Comparison of ENCODE assay signal across 23 mouse cellular contexts in genomic region chr4:47499121-47499545, GRCm38 (mm10). TPM values are rescaled to one million over a fixed set of nuclear protein-coding genes. Genes with fewer than 3 reads are reported as not detected.
DNase-seq lines count a peak whose midpoint lies in the region; ATAC-seq and TF ChIP-seq lines count a peak whose summit lies in the region.
"Had no signal": no experiment of that assay in that cellular context is flagged by ENCODE, and none has a peak within 500 bp of the region (broad histone marks: within the 10 kb centered on the region; RNA-seq: fewer than 3 reads in every experiment).

No protein-coding gene starts in this region.

- TF ChIP-seq CTCF in thymus, adult 2 months (IDR thresholded peaks at IDR 0.05; ENCODE audit: borderline replicate concordance, control insufficient read depth, extremely low read depth, insufficient read depth, low read length, poor library complexity) = no peak

- no peaks in the 10 kb centered on the region for H3K36me3 ChIP-seq in neural tube, embryonic 15.5 days
- no peaks in the 10 kb centered on the region for H3K36me3 ChIP-seq in thymus, adult 2 months (ENCODE audit: control insufficient read depth, insufficient read depth, low read length)
- H3K36me3 ChIP-seq in forebrain, embryonic 15.5 days = no peaks in the 10 kb centered on the region
- H3K36me3 ChIP-seq: forebrain, embryonic 10.5 days; limb, embryonic 12.5 days; midbrain, embryonic 10.5 days had no signal

- WGBS in neural tube, embryonic 15.5 days = 71% methylated on average over 10 of the region's 10 CpGs
- 91% methylated on average over 10 of the region's 10 CpGs for WGBS in thymus, adult 2 months
- WGBS in forebrain, embryonic 15.5 days = 86% methylated on average over 10 of the region's 10 CpGs

- no peak overlapping the region for H3K4me3 ChIP-seq in neural tube, embryonic 15.5 days (replicated peaks)
- no peak overlapping the region for H3K4me3 ChIP-seq in thymus, adult 2 months (ENCODE audit: control insufficient read depth, insufficient read depth, low read length)
- H3K4me3 ChIP-seq in forebrain, embryonic 15.5 days = no peak overlapping the region
- H3K4me3 ChIP-seq: forebrain, embryonic 10.5 days; limb, embryonic 12.5 days; midbrain, embryonic 10.5 days had no signal

- H3K27ac ChIP-seq in neural tube, embryonic 15.5 days (replicated peaks) = no peak overlapping the region
- H3K27ac ChIP-seq in thymus, adult 2 months (ENCODE audit: control insufficient read depth, insufficient read depth, low read length) = no peak overlapping the region
- H3K27ac ChIP-seq in forebrain, embryonic 15.5 days (replicated peaks) = no peak overlapping the region
- H3K27ac ChIP-seq: forebrain, embryonic 10.5 days; hindbrain, postnatal 0 days; kidney, postnatal 0 days; limb, embryonic 12.5 days; macrophage; midbrain, embryonic 10.5 days had no signal

- ATAC-seq in neural tube, embryonic 15.5 days (ENCODE audit: low FRiP score) = 0 out of 2 replicates have a peak, but pooled peaks have one; percentile 46
- no peak for ATAC-seq in forebrain, embryonic 15.5 days (replicated peaks)
- ATAC-seq: activated CD4-positive, CD25-positive, alpha-beta regulatory T cell, adult 4 months; forebrain, postnatal 0 days; hindbrain, postnatal 0 days; liver, postnatal 0 days; lung, postnatal 0 days; midbrain, embryonic 16.5 days had no signal

- H3K4me1 ChIP-seq in neural tube, embryonic 15.5 days = peaks cover 3% of the 10 kb centered on the region; the same call in 1 of the 2 replicates
- peaks cover 10% of the 10 kb centered on the region for H3K4me1 ChIP-seq in thymus, adult 2 months (replicated peaks; ENCODE audit: control insufficient read depth, insufficient read depth, low read length)
- H3K4me1 ChIP-seq in forebrain, embryonic 15.5 days = no peaks in the 10 kb centered on the region
- H3K4me1 ChIP-seq: forebrain, embryonic 10.5 days; midbrain, embryonic 10.5 days had no signal

- no peak overlapping the region for H3K4me2 ChIP-seq in neural tube, embryonic 15.5 days
- H3K4me2 ChIP-seq in forebrain, embryonic 15.5 days (replicated peaks) = no peak overlapping the region
- H3K4me2 ChIP-seq: limb, embryonic 12.5 days; liver, embryonic 11.5 days had no signal

- H3K27me3 ChIP-seq in neural tube, embryonic 15.5 days (replicated peaks) = no peaks in the 10 kb centered on the region
- H3K27me3 ChIP-seq in thymus, adult 2 months (ENCODE audit: control insufficient read depth, insufficient read depth, low read length) = no peaks in the 10 kb centered on the region
- no peaks in the 10 kb centered on the region for H3K27me3 ChIP-seq in forebrain, embryonic 15.5 days

- intact Hi-C loops in gastrocnemius, postnatal 14 days (cut with DNase I; ENCODE audit: low total_unique reads) = no loop called here

- no peak for TF ChIP-seq POLR2A in thymus, adult 2 months (IDR thresholded peaks at IDR 0.05; ENCODE audit: control insufficient read depth, extremely low read depth, insufficient read depth, low read length, poor library complexity)

- DNase-seq in adrenal gland, adult (ENCODE audit: inconsistent age in 2 of 2, low spot score in 1 of 2) = peak; percentile 83 to 94
- DNase-seq in adrenal gland, postnatal 4 days (ENCODE audit: low spot score in 2 of 2) = no peak
- no peak for DNase-seq in neural tube, embryonic 10.5 days (ENCODE audit: extremely low spot score, low spot score)
- peak; percentile 69 for DNase-seq in gastrocnemius, postnatal 14 days
- no peak for DNase-seq in thymus, adult 2 months
- no peak for DNase-seq in layer of hippocampus, adult 9-10 months (ENCODE audit: low spot score)
- DNase-seq: cerebellum, adult 9-10 months; forebrain, postnatal 0 days; kidney, adult 2 months; liver, postnatal 0 days; spleen, adult 18-20 months had no signal

- no peaks in the 10 kb centered on the region for H3K9me3 ChIP-seq in neural tube, embryonic 15.5 days (replicated peaks)
- H3K9me3 ChIP-seq in forebrain, embryonic 15.5 days = no peaks in the 10 kb centered on the region
- H3K9me3 ChIP-seq: forebrain, embryonic 10.5 days; limb, embryonic 12.5 days; midbrain, embryonic 10.5 days had no signal

- H3K9ac ChIP-seq in neural tube, embryonic 15.5 days (replicated peaks) = no peak overlapping the region
- H3K9ac ChIP-seq in forebrain, embryonic 15.5 days (replicated peaks) = no peak overlapping the region
- H3K9ac ChIP-seq: forebrain, postnatal 0 days; limb, embryonic 12.5 days; liver, postnatal 0 days had no signal

RNA-seq across cellular contexts. Expression of gene Sec61b, which starts 24.7 kb away (rescaled TPM):
- 100 to 1,000 TPM; 185 to 190 TPM for total RNA-seq in adrenal gland, postnatal 4 days (2021)
- polyA plus RNA-seq in neural tube, embryonic 15.5 days (2015; fragmentation: Nextera tagmentation; extraction: Ambion mirVana) = 272 and 296 TPM in 2 replicates
- 10 to 100 TPM; 41.9 to 56.6 TPM for total RNA-seq in gastrocnemius, postnatal 14 days (2021)
- polyA plus RNA-seq in thymus, adult 2 months (2012; rRNA removed) = 338 and 372 TPM in 2 replicates
- polyA plus RNA-seq in forebrain, embryonic 15.5 days (2015; fragmentation: Nextera tagmentation; extraction: Ambion mirVana) = 256 and 269 TPM in 2 replicates

RNA-seq across cellular contexts. Expression of gene Alg2, which starts 25.0 kb away (rescaled TPM):
- 100 to 1,000 TPM; 101 to 104 TPM for total RNA-seq in adrenal gland, postnatal 4 days (2021)
- polyA plus RNA-seq in neural tube, embryonic 15.5 days (2015; fragmentation: Nextera tagmentation; extraction: Ambion mirVana) = 310 and 364 TPM in 2 replicates
- 10 to 100 TPM; 12.8 to 15.7 TPM for total RNA-seq in gastrocnemius, postnatal 14 days (2021)
- polyA plus RNA-seq in thymus, adult 2 months (2012; rRNA removed) = 37.2 and 37.6 TPM in 2 replicates
- polyA plus RNA-seq in forebrain, embryonic 15.5 days (2015; fragmentation: Nextera tagmentation; extraction: Ambion mirVana) = 192 and 207 TPM in 2 replicates

Comparison
In these comparisons a context has a peak if more than half of its experiments do, and no peak if none do; other contexts are left out.
1. DNase-seq: peak in adrenal gland, adult (2 of 2) and gastrocnemius, postnatal 14 days (single experiment); none in adrenal gland, postnatal 4 days (0 of 2), neural tube, embryonic 10.5 days (single experiment), thymus, adult 2 months (single experiment) and layer of hippocampus, adult 9-10 months (single experiment).